Mouse (Mus musculus) embryonic facial prominence, embryonic 14.5 days (tissue): ENCODE measurements around the gene Olfr1462. TPM values are rescaled to one million over a fixed set of nuclear protein-coding genes. Genes with fewer than 3 reads are reported as not detected.

ENCODE experiments used
- ATAC-seq: fragments of 200-750 bp; cut with Nextera tagmentation; 2 replicates; pipeline ENCODE4 v1.8.0; 2017; ENCODE audit warnings: low read depth, moderate number of reproducible peaks, moderate TSS enrichment
- DNase-seq: peaks from one replicate; pipeline ENCODE4 v3.0.0-alpha.2; 2015; ENCODE audit warnings: low spot score
- H3K27ac ChIP-seq: fragments of 300-500 bp; sonication (generic); replicated peaks from 2 replicates; pipeline ENCODE4 v1.5.1; 2014; ENCODE audit warnings: low read depth, mild to moderate bottlenecking, low read length, moderate library complexity
- H3K27me3 ChIP-seq: fragments of 300-500 bp; sonication (generic); replicated peaks from 2 replicates; pipeline ENCODE4 v1.6.1; 2014; ENCODE audit warnings: low read length; ENCODE audit not compliant: control insufficient read depth, insufficient read depth
- H3K36me3 ChIP-seq: fragments of 300-500 bp; sonication (generic); 2 replicates; pipeline ENCODE4 v1.6.1; 2014; ENCODE audit warnings: low read length, mixed read lengths; ENCODE audit not compliant: control insufficient read depth, insufficient read depth
- H3K4me1 ChIP-seq: fragments of 300-500 bp; sonication (generic); 2 replicates; pipeline ENCODE4 v1.6.1; 2014; ENCODE audit warnings: antibody characterized with exemption, low read length; ENCODE audit not compliant: control insufficient read depth, insufficient read depth
- H3K4me2 ChIP-seq: fragments of 300-500 bp; sonication (generic); 2 replicates; pipeline ENCODE4 v1.6.1; 2014; ENCODE audit warnings: low read depth, mild to moderate bottlenecking, low read length, moderate library complexity, mixed read lengths
- H3K4me3 ChIP-seq: fragments of 300-500 bp; sonication (generic); 2 replicates; pipeline ENCODE4 v1.5.1; 2014; ENCODE audit warnings: low read depth, mild to moderate bottlenecking, low read length
- H3K9ac ChIP-seq: fragments of 300-500 bp; sonication (generic); 2 replicates; pipeline ENCODE4 v1.6.1; 2014; ENCODE audit warnings: low read depth, mild to moderate bottlenecking, low read length, moderate library complexity, mixed read lengths
- H3K9me3 ChIP-seq: fragments of 300-500 bp; sonication (generic); 2 replicates; pipeline ENCODE4 v1.6.1; 2016; ENCODE audit warnings: low read length; ENCODE audit not compliant: control insufficient read depth
- whole genome bisulfite sequencing: fragments of 180-500 bp; shearing (Covaris S2); extraction: QIAGEN DNeasy Blood & Tissue Kit; methylation state at CpG from one replicate; pipeline ENCODE4 v1.1.7; 2014; 5-methylcytosine and 5-hydroxymethylcytosine counted together
- polyA plus RNA-seq: library from polyadenylated mRNA; unstranded; fragments of >200 nt; fragmentation: Nextera tagmentation; extraction: Ambion mirVana; gene quantifications from 2 replicates; pipeline ENCODE4 v1.2.1, GENCODE M21; 2014

The Olfr1462 gene
- polyA plus RNA-seq: not detected in 2 replicates

DNA sequence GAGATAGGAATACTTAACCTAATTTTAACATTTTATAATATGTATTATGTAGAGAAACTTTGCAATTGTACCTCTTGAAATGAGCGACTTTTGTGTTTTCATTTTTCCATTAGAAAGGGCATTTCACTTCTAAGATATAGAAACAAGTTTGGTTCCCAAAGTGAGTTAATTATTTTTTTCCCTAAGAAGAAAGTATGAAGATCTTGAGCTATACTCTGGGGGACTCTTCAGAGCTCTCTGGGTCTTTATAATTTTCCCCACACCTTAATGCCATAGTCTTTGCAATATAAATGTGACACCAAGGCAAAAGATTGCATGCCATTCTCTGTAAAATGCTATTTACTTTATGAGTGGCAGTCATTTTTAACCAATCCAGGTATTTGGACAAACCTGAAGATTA lies at the start of gene Olfr1462:
Olfr1462 (plus strand) TSS at position 301 of the 400 bp plus-strand sequence.
- H3K27ac ChIP-seq: no peak within 1 kb of the TSS
- no peaks in the 10 kb centered on the region for H3K36me3 ChIP-seq
- no peak for DNase-seq
- H3K4me3 ChIP-seq: no peak within 1 kb of the TSS
- peaks cover 9% of the 10 kb centered on the region; the same call in 1 of the 2 replicates for H3K9me3 ChIP-seq
- no peak within 1 kb of the TSS for H3K9ac ChIP-seq
- no peaks in the 10 kb centered on the region for H3K27me3 ChIP-seq
- 74% methylated on average over 1 of the region's 1 CpGs for WGBS
- H3K4me1 ChIP-seq: no peaks in the 10 kb centered on the region
- no peak within 1 kb of the TSS for H3K4me2 ChIP-seq
- no peak for ATAC-seq

GRCm38 (mm10) chr19:13149449-13149848 lies 36.1 kb upstream of the Olfr1462 start, which contains the start of gene Olfr1459:
Gene Olfr1459 (minus strand): TSS chr19:13149549.
- Histone ChIP-seq H3K4me3 (no peak within 1 kb of the TSS), H3K36me3 (no peaks in the 10 kb centered on the region), H3K4me2 (no peak within 1 kb of the TSS), H3K9ac (no peak within 1 kb of the TSS), H3K27ac (no peak within 1 kb of the TSS), H3K4me1 (no peaks in the 10 kb centered on the region), H3K27me3 (no peaks in the 10 kb centered on the region), H3K9me3 (0 out of 2 replicates have a peak, but pooled peaks cover 4% of the 10 kb centered on the region)
- 69% methylated on average over 1 of the region's 1 CpGs for WGBS
- DNase-seq (no peak), ATAC-seq (no peak)

- DNase-seq (no peak), ATAC-seq (no peak)
- 46% methylated on average over 1 of the region's 1 CpGs for WGBS
- Histone ChIP-seq H3K4me1 (no peaks in the 10 kb centered on the region), H3K9me3 (no peaks in the 10 kb centered on the region), H3K27ac (no peak within 1 kb of the TSS), H3K27me3 (no peaks in the 10 kb centered on the region), H3K9ac (no peak within 1 kb of the TSS), H3K36me3 (no peaks in the 10 kb centered on the region), H3K4me2 (no peak within 1 kb of the TSS), H3K4me3 (no peak within 1 kb of the TSS)
Measured at GRCm38 (mm10) chr19:13162700-13163099, 22.8 kb upstream of the Olfr1462 start, which contains the start of gene Olfr1461. Gene Olfr1461 (plus strand): TSS chr19:13163000.

DNA sequence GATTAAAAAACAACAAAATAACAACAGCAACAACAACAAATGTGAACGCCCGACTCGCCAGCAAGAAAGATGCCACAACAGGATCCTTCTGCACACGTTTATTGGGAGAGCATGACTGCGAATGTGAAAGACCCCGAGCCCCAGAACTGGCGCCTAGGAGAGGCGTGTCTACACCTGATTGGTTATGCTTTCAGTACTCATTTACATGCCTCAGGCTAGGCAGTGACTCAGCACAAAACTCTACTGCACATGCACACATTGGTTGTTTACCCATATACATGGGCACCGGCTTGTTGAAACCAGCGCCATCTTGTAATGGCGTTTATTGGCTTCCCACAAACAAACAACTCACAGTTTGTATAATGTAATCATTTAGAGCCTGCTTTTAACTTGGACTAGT lies 36.1 kb downstream of the Olfr1462 start:
- no peaks in the 10 kb centered on the region for H3K27me3 ChIP-seq
- no peak for ATAC-seq
- DNase-seq: no peak
- H3K9me3 ChIP-seq: 0 out of 2 replicates have a peak, but pooled peaks cover 6% of the 10 kb centered on the region
- H3K27ac ChIP-seq: no peak overlapping the region
- H3K9ac ChIP-seq: no peak overlapping the region
- WGBS: 88% methylated on average over 11 of the region's 11 CpGs
- no peaks in the 10 kb centered on the region for H3K36me3 ChIP-seq
- no peaks in the 10 kb centered on the region for H3K4me1 ChIP-seq
- H3K4me2 ChIP-seq: no peak overlapping the region
- no peak overlapping the region for H3K4me3 ChIP-seq

- no peak within 1 kb of the TSS for H3K27ac ChIP-seq
- no peak within 1 kb of the TSS for H3K4me2 ChIP-seq
- no peak within 1 kb of the TSS for H3K4me3 ChIP-seq
- no peak for ATAC-seq
- no peak for DNase-seq
- no peaks in the 10 kb centered on the region for H3K4me1 ChIP-seq
- no peaks in the 10 kb centered on the region for H3K36me3 ChIP-seq
- no peaks in the 10 kb centered on the region for H3K27me3 ChIP-seq
- no peak within 1 kb of the TSS for H3K9ac ChIP-seq
- H3K9me3 ChIP-seq: 0 out of 2 replicates have a peak, but pooled peaks cover 3% of the 10 kb centered on the region
Measured at GRCm38 (mm10) chr19:13231028-13231427, 45.5 kb downstream of the Olfr1462 start, which contains the start of gene Olfr1463. Gene Olfr1463 (plus strand): TSS chr19:13231328.

Other genes starting within 250 kb of the Olfr1462 start
- not detected in 2 replicates for gene Olfr1450, start 235.5 kb upstream of the Olfr1462 start, polyA plus RNA-seq
- not detected in 2 replicates for gene Olfr1451, start 190.7 kb upstream of the Olfr1462 start, polyA plus RNA-seq
- not detected in 2 replicates for gene Olfr1453, start 157.4 kb upstream of the Olfr1462 start, polyA plus RNA-seq
- 0.13 TPM in 1 of 2 replicates, not detected in the other for gene Olfr1454, start 125.1 kb upstream of the Olfr1462 start, polyA plus RNA-seq
- not detected in 2 replicates for gene Olfr1457, start 87.8 kb upstream of the Olfr1462 start, polyA plus RNA-seq
- gene Olfr1458, start 79.0 kb upstream of the Olfr1462 start, polyA plus RNA-seq: not detected in 2 replicates
- gene Olfr1459, start 36.2 kb upstream of the Olfr1462 start, polyA plus RNA-seq: 0.11 TPM in 1 of 2 replicates, not detected in the other
- gene Olfr1461, start 22.7 kb upstream of the Olfr1462 start, polyA plus RNA-seq: not detected in 2 replicates
- not detected in 2 replicates for gene Olfr1463, start 45.6 kb downstream of the Olfr1462 start, polyA plus RNA-seq
- not detected in 2 replicates for gene Olfr1465, start 129.8 kb downstream of the Olfr1462 start, polyA plus RNA-seq
- not detected in 2 replicates for gene Olfr1466, start 153.1 kb downstream of the Olfr1462 start, polyA plus RNA-seq
- not detected in 2 replicates for gene Olfr1467, start 176.5 kb downstream of the Olfr1462 start, polyA plus RNA-seq
- gene Olfr1469, start 222.1 kb downstream of the Olfr1462 start, polyA plus RNA-seq: not detected in 2 replicates